Comparison of ENCODE assay signal across 23 mouse cellular contexts in the genomic region with DNA sequence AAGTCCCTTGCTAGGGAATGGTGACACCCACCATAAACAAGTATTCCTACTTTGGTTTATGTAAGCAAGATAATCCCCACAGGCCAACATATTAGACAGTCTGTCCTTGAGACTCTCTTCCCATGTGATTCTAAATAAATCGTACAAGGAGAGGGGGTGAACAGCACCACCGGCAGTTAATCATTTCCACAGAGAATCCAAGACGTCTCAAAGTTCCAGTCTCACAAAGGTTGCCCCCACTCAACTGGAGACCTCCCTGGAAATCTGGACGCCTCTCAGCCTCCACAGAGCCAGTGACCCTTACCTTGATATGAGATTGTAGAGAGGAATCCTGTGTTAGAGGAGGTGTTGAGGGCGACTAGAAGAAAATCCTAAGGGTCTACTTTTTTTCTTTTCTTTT. TPM values are rescaled to one million over a fixed set of nuclear protein-coding genes. Genes with fewer than 3 reads are reported as not detected.
"Had no signal": no experiment of that assay in that cellular context is flagged by ENCODE, and none has a peak within 500 bp of the region (broad histone marks: within the 10 kb centered on the region; RNA-seq: fewer than 3 reads in every experiment).

No protein-coding gene starts in this region.

- H3K36me3 ChIP-seq: midbrain, embryonic 10.5 days; midbrain, embryonic 12.5 days; neural tube, embryonic 13.5 days; neural tube, embryonic 15.5 days had no signal

- H3K4me2 ChIP-seq: lung, embryonic 14.5 days; midbrain, embryonic 12.5 days; neural tube, embryonic 13.5 days; neural tube, embryonic 15.5 days had no signal

- H3K4me1 ChIP-seq: midbrain, embryonic 10.5 days; midbrain, embryonic 12.5 days; neural tube, embryonic 13.5 days; neural tube, embryonic 15.5 days had no signal

- H3K27me3 ChIP-seq: midbrain, embryonic 12.5 days; neural tube, embryonic 13.5 days; neural tube, embryonic 15.5 days had no signal

- DNase-seq: lung, embryonic 14.5 days; lung, postnatal 10 days; lung, postnatal 4 days; retina, postnatal 1 day; right cerebral cortex, adult 18-20 months; right cerebral cortex, postnatal 25 days; right cerebral cortex, postnatal 4 days; spleen, adult 18-20 months; thymus, adult 18-20 months; thymus, postnatal 14 days; thymus, postnatal 36 days had no signal

- H3K4me3 ChIP-seq: midbrain, embryonic 10.5 days; midbrain, embryonic 12.5 days; myocyte; neural tube, embryonic 13.5 days; neural tube, embryonic 15.5 days had no signal

- H3K27ac ChIP-seq: midbrain, embryonic 10.5 days; midbrain, embryonic 12.5 days; neural tube, embryonic 13.5 days; neural tube, embryonic 15.5 days had no signal

- ATAC-seq: midbrain, embryonic 16.5 days had no signal

- H3K9me3 ChIP-seq: midbrain, embryonic 10.5 days; midbrain, embryonic 12.5 days; neural tube, embryonic 13.5 days; neural tube, embryonic 15.5 days had no signal

- H3K9ac ChIP-seq: lung, embryonic 14.5 days; midbrain, embryonic 12.5 days; neural tube, embryonic 13.5 days; neural tube, embryonic 15.5 days had no signal

RNA-seq across cellular contexts. Expression of gene Ces2f, which starts 1.9 kb away (rescaled TPM):
- polyA plus RNA-seq: lung, embryonic 14.5 days; lung, embryonic 16.5 days; midbrain, embryonic 10.5 days; midbrain, embryonic 12.5 days; midbrain, embryonic 14.5 days; midbrain, embryonic 16.5 days; neural tube, embryonic 11.5 days; neural tube, embryonic 13.5 days; neural tube, embryonic 15.5 days; stomach, embryonic 14.5 days had no signal

RNA-seq across cellular contexts. Expression of gene Ces2g, which starts 12.5 kb away (rescaled TPM):
- polyA plus RNA-seq: midbrain, embryonic 10.5 days; midbrain, embryonic 12.5 days; midbrain, embryonic 14.5 days; neural tube, embryonic 11.5 days; neural tube, embryonic 13.5 days had no signal

RNA-seq across cellular contexts. Expression of gene Ces2e, which starts 23.0 kb away (rescaled TPM):
- polyA plus RNA-seq: midbrain, embryonic 10.5 days; midbrain, embryonic 12.5 days; midbrain, embryonic 14.5 days; midbrain, embryonic 16.5 days; neural tube, embryonic 11.5 days; neural tube, embryonic 13.5 days; neural tube, embryonic 15.5 days had no signal

RNA-seq across cellular contexts. Expression of gene Ces2h, which starts 51.6 kb away (rescaled TPM):
- polyA plus RNA-seq: lung, embryonic 14.5 days; lung, embryonic 16.5 days; midbrain, embryonic 10.5 days; midbrain, embryonic 12.5 days; midbrain, embryonic 14.5 days; midbrain, embryonic 16.5 days; myocyte; neural tube, embryonic 11.5 days; neural tube, embryonic 13.5 days; neural tube, embryonic 15.5 days; stomach, embryonic 14.5 days; stomach, embryonic 16.5 days; thymus, postnatal 0 days had no signal
